Mouse (Mus musculus) lung, postnatal 36 days (tissue): ENCODE results near the gene Adh7.
A peak's percentile ranks its signal among the peaks of the same experiment; 100 is the strongest.

Source experiments
- DNase-seq: peaks from one replicate; pipeline ENCODE4 v3.0.0; 2022; ENCODE audit warnings: mixed read lengths

Gene Adh7

GRCm38 (mm10) chr3:138217631-138218264, at the start of gene Adh7:
Gene Adh7, plus strand, starts transcription at chr3:138217760.
- no peak for DNase-seq

DNA sequence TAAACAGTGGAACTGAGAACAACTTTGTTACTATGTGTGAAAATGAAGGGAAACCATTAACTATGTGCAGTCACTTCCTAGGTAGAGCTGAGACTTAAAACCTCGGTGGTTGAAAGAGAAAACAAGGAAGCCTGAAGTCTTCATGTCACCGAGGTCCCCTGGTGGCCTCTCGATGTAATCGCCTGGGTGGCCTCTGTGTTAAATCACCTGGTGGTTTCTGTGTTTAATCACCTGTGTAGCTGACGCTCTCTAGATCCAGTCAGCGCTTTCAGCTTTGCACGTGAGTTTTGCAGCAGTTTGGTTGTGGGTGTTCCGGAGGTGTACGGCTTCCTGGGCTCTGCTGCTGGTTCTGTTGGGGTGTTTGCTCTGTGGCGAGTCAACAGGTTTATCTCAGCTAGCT, 44.3 kb upstream of the Adh7 start:
- no peak for DNase-seq

GRCm38 (mm10) chr3:138175551-138175950, 42.0 kb upstream of the Adh7 start:
- no peak for DNase-seq

GRCm38 (mm10) chr3:138182019-138182418, 35.5 kb upstream of the Adh7 start:
- no peak for DNase-seq

DNA sequence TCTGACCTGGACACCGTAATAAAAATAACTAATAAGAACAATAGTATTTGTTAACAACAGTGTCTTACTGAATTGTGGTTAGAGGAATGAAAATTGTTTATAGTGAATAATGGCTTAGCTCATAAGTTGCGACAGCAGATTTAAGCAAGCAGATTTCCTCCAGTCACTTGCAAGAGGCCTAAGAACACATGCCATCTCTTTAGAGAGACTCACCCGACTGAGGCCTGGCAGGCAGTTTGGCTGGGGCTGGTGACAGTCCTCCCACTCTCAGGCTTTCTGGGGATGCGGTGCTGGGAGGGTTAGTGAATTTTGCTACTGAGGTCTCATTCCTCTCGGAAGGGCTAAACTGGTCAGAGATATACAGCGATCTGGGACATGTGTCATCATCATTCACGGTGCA, 34.2 kb upstream of the Adh7 start:
- no peak for DNase-seq

GRCm38 (mm10) chr3:138185290-138185689, 32.3 kb upstream of the Adh7 start:
- DNase-seq = peak; percentile 42

DNA sequence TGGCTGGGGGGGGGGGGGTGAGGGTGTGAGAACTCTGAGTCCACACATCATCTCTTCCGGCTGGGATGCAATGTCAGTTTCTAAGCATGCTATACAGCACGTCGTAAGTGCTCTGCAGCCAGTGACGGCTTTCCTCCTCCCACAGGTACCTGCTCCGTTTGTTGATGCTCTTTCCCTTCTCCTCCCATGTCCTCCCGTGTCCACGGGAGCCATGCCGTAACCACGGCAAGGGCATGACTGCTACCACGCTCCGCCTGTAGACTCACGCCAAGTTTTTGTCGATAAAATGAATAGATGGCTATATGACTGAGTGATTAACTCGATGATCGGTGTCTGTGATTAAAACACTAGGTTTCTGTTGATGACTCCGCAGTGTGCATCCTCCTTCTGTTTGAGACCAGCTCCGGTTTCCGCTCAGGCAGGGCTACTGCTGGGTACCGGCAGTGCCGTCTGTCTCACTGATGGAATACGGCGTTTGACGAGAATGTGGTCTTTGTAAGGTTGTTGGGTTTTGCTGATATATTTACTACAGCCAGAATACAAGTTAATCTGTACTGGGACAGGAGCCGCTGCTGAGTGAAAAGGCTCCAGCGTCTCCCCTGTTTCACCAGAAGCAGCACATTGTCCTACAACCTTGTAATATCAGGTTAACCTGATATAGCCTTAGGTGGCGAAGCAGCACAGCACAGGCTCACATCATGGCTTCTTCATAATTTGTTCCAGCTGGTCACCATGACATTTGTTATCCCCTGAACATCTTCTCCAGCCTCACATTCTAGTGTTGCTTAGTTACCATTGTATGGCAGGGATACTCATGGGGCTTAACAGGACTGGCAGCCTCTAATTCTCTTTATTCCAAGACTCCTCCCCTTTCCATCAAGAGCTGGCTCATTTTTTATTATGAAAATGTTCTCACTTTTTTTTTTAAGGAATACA, 31.3 kb upstream of the Adh7 start:
- no peak for DNase-seq

DNA sequence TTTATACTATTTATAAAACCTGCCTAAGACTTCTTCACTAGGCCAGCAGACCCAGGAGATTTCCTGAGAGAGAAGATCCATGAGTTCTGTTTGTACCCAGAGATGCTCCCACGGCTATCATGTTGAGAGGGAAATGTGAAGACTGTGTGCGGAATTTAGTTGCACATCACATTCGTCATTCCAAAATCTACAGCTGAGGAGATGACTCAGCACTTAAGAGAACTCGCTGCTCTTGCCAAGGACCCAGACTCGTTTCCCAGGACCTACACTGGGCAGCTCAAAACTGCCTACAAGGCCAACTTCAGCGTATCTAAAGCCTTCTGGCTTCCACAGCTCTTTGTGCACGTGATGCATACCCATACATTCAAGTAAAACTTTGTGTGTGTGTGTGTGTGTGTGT, 25.3 kb upstream of the Adh7 start:
- DNase-seq = no peak

GRCm38 (mm10) chr3:138193683-138194302, 23.8 kb upstream of the Adh7 start, which contains the start of gene 4930579F01Rik:
Gene 4930579F01Rik, minus strand, starts transcription at chr3:138193825.
- DNase-seq = no peak

GRCm38 (mm10) chr3:138197093-138197492, 20.5 kb upstream of the Adh7 start:
- no peak for DNase-seq

DNA sequence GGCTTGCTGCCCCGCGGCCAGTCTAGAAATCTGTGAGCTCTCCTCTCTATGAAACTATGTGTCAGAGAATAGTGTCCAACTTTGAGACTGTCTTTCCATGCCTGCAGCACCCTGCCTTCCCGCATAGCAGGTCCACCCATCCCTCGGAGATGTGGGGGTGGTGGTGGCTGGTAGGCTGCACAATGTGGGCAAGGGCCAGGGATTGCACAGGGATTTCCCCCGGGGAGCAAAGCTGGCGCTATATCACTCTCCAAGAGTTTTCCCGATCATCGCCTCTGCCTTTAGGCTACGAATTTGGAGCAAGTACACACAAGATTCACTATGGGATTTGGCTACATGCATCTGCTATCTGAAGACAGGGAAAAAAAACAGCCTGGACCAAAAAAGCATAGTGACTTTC, 20.0 kb upstream of the Adh7 start:
- DNase-seq = no peak

GRCm38 (mm10) chr3:138197973-138198721, 19.4 kb upstream of the Adh7 start:
- DNase-seq = peak; percentile 91

- DNase-seq = no peak
Observed at GRCm38 (mm10) chr3:138198722-138199068, 18.9 kb upstream of the Adh7 start.

- no peak for DNase-seq
Observed at GRCm38 (mm10) chr3:138208821-138209220, 8.7 kb upstream of the Adh7 start.

DNA sequence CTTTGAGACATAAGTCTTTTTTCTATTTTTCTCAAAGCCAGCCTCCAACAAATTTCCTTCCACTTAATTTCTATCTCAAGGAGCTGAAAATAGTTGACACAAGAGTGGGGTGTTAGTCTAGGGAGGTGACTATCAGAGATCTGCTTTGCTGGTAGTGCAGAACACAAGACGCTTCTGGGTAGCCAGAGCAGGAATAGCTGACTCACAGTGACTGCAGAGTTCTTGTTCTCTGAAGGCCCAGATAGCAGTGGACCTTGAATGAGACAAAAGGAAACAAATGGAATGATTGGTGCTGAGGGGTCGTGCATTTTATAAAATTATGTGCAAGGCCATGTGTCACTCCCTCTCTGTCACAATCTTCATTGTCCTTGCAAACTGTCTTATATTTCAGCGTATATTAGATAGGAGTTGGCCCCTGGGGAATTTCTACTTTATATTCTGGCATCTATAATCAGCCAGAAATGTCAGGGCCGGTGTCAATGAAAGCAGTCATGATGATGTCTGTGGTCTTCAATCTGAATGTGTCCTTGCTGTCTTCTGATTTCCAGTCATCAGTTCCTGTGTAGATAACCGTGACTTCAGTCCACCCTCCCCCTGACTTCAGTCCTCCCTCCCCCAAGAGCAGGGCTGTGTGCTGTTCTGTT, 7.0 kb upstream of the Adh7 start:
- DNase-seq = no peak

- no peak for DNase-seq
Observed at GRCm38 (mm10) chr3:138212431-138212951, 5.1 kb upstream of the Adh7 start.

DNA sequence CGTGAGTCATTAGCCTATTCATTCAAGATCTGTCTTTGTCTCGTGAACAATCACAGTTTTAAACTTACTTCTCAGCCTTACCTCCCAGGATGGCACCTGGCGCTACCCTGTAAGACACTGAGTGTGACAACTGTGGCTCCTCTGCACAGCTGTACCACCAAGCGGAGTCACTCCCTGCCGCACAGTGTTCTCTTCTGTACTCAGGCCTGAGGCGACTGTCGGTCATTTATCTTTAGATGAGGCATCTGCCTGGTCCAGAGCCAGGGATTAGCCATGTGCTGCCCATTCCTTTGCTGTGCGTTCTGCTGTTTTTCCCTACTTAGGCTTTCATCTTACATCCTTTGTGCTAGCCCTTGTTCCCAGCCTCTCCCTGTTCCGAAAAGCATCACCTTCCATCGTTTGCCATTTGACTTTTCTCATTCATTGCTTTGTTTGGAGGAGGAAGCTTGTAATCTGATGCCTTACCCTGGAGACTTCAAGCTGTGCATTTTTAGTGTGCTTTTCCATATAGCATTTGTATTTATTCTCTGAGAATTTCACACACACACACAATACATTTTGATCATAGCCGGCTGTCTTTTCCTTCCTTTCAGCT, 2.1 kb upstream of the Adh7 start:
- no peak for DNase-seq

GRCm38 (mm10) chr3:138216091-138216490, 1.5 kb upstream of the Adh7 start:
- DNase-seq = peak; percentile 39

DNA sequence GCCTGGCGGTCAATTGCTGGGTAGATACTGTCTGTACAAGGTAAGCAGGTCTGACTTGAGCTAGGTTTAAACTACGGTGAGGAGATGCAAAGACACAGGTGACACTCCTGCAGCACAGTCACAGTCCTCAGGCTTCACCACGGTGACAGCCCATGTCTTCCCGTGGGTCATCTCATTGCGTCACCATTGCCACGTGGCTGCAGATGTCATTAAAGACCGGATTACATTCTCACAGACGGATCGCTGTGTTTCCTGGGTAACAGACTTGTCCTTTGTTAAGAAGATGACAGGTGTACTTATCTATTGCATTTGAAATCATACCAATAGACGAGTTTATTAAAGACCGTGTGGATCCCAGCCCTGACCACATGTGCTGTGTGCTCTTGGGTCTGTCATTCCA, 3.6 kb downstream of the Adh7 start:
- no peak for DNase-seq

DNA sequence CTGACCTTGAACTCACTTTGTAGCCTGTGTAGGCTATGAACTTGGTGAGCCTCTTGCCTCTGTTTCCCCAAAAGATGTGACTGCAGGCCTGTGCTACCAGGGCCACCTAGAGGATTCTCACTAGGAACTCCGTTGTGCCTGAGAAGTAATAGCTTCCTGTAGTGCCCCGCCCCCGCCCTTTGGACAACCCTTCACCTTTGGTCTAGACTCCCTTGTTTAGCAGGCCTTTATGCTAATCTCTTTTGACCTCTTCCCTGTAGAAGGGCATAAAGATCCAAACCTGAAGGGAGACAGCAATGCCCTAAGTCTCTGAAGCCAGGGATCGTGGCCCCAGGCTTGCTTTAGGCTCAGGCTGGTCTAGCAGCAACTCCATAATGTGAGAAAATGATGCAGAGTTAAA, 5.0 kb downstream of the Adh7 start:
- DNase-seq = no peak

GRCm38 (mm10) chr3:138222952-138223351, 5.4 kb downstream of the Adh7 start:
- DNase-seq = peak; percentile 94
